23 mouse cellular contexts compared by ENCODE assay signal in genomic region chr16:77687056-77687839, GRCm38 (mm10).
DNase-seq lines count a peak whose midpoint lies in the region; ATAC-seq lines count a peak whose summit lies in the region.
"Had no signal": no experiment of that assay in that cellular context is flagged by ENCODE, and none has a peak within 500 bp of the region (broad histone marks: within the 10 kb centered on the region; RNA-seq: fewer than 3 reads in every experiment).

No protein-coding gene starts in this region.

- WGBS in hindbrain, embryonic 14.5 days, result 90% methylated on average over 4 of the region's 4 CpGs
- WGBS in hindbrain, embryonic 11.5 days, result 93% methylated on average over 4 of the region's 4 CpGs

- DNase-seq in adrenal gland, adult 8-10 months, result peak; percentile 30
- DNase-seq in adrenal gland, adult 18-20 months (ENCODE audit: low spot score in 2 of 2), result no peak
- DNase-seq in hindbrain, embryonic 14.5 days (ENCODE audit: low spot score), result no peak
- DNase-seq in hindbrain, embryonic 11.5 days (ENCODE audit: low spot score), result no peak
- peak; percentile 22 for DNase-seq in NIH3T3 (ENCODE audit: low read depth)
- DNase-seq in fat pad, adult 2 months (ENCODE audit: extremely low read depth, low read depth, low spot score), result peak; percentile 90
- DNase-seq: cerebellum, adult 11-12 months; cerebellum, postnatal 14 days; gastrocnemius, postnatal 36 days; heart, postnatal 36 days; kidney, adult 18-20 months; kidney, postnatal 4 days; lung, adult 2 months; lung, postnatal 36 days; midbrain, embryonic 14.5 days; thymus, adult 2 months; thymus, postnatal 4 days had no signal

- no peaks in the 10 kb centered on the region for H3K9me3 ChIP-seq in hindbrain, embryonic 14.5 days (ENCODE audit: control insufficient read depth, low read length)
- H3K9me3 ChIP-seq in hindbrain, embryonic 11.5 days (ENCODE audit: control insufficient read depth, low read length), result no peaks in the 10 kb centered on the region
- H3K9me3 ChIP-seq: heart, embryonic 15.5 days; limb, embryonic 13.5 days; liver, embryonic 12.5 days had no signal

- no peak overlapping the region for H3K9ac ChIP-seq in hindbrain, embryonic 14.5 days
- no peak overlapping the region for H3K9ac ChIP-seq in hindbrain, embryonic 11.5 days (ENCODE audit: low read depth, low read length)
- H3K9ac ChIP-seq: heart, embryonic 15.5 days; limb, embryonic 13.5 days; liver, embryonic 12.5 days had no signal

- no peaks in the 10 kb centered on the region for H3K27me3 ChIP-seq in hindbrain, embryonic 14.5 days (ENCODE audit: control insufficient read depth, insufficient read depth, low read length)
- no peaks in the 10 kb centered on the region for H3K27me3 ChIP-seq in hindbrain, embryonic 11.5 days (ENCODE audit: control insufficient read depth, insufficient read depth, low read length)
- H3K27me3 ChIP-seq: heart, embryonic 15.5 days; limb, embryonic 13.5 days; liver, embryonic 12.5 days had no signal

- ATAC-seq in hindbrain, embryonic 14.5 days (ENCODE audit: low FRiP score), result no peak
- ATAC-seq in hindbrain, embryonic 11.5 days (ENCODE audit: low FRiP score), result no peak
- no peak for ATAC-seq in megakaryocyte progenitor cell, adult 5-6 weeks (replicated peaks; ENCODE audit: poor library complexity)
- ATAC-seq: liver, embryonic 12.5 days had no signal

- no peak overlapping the region for H3K4me2 ChIP-seq in hindbrain, embryonic 14.5 days (replicated peaks)
- H3K4me2 ChIP-seq in hindbrain, embryonic 11.5 days (replicated peaks; ENCODE audit: low read depth, low read length), result no peak overlapping the region
- H3K4me2 ChIP-seq: heart, embryonic 15.5 days; limb, embryonic 13.5 days; liver, embryonic 12.5 days had no signal

- H3K4me1 ChIP-seq in hindbrain, embryonic 14.5 days (replicated peaks; ENCODE audit: control insufficient read depth, insufficient read depth, low read length), result peaks cover 19% of the 10 kb centered on the region
- H3K4me1 ChIP-seq in hindbrain, embryonic 11.5 days (replicated peaks; ENCODE audit: control insufficient read depth, insufficient read depth, low read length), result no peaks in the 10 kb centered on the region
- H3K4me1 ChIP-seq: heart, embryonic 15.5 days; liver, embryonic 12.5 days had no signal

- H3K36me3 ChIP-seq in hindbrain, embryonic 14.5 days (replicated peaks; ENCODE audit: control insufficient read depth, insufficient read depth), result no peaks in the 10 kb centered on the region
- no peaks in the 10 kb centered on the region for H3K36me3 ChIP-seq in hindbrain, embryonic 11.5 days (ENCODE audit: control insufficient read depth, insufficient read depth, low read length)
- H3K36me3 ChIP-seq: heart, embryonic 15.5 days; limb, embryonic 13.5 days; liver, embryonic 12.5 days had no signal

- peak overlapping the region; percentile 71 for H3K27ac ChIP-seq in hindbrain, embryonic 14.5 days
- H3K27ac ChIP-seq in hindbrain, embryonic 11.5 days (ENCODE audit: low read depth, low read length), result no peak overlapping the region
- H3K27ac ChIP-seq: heart, embryonic 15.5 days; limb, embryonic 13.5 days; liver, embryonic 12.5 days; stomach, postnatal 0 days had no signal

- no peak overlapping the region for H3K4me3 ChIP-seq in hindbrain, embryonic 14.5 days (replicated peaks; ENCODE audit: low read length)
- H3K4me3 ChIP-seq in hindbrain, embryonic 11.5 days (ENCODE audit: low read depth, low read length), result no peak overlapping the region
- H3K4me3 ChIP-seq: heart, embryonic 15.5 days; limb, embryonic 13.5 days; liver, embryonic 12.5 days; myocyte had no signal

Comparison
In these comparisons a context has a peak if more than half of its experiments do, and no peak if none do; other contexts are left out.
1. DNase-seq: peak in adrenal gland, adult 8-10 months (single experiment), NIH3T3 (single experiment) and fat pad, adult 2 months (single experiment); none in adrenal gland, adult 18-20 months (0 of 2), hindbrain, embryonic 14.5 days (single experiment) and hindbrain, embryonic 11.5 days (single experiment).